Mouse (Mus musculus) monocyte, adult 5-6 weeks (primary cell): ENCODE measurements around the gene Nxpe3. TPM values are rescaled to one million over a fixed set of nuclear protein-coding genes. Genes with fewer than 3 reads are reported as not detected.
A peak's percentile ranks its signal among the peaks of the same experiment; 100 is the strongest.

Experiments
- ATAC-seq: fragments of 153-309, 156-312 bp; replicated peaks from 2 replicates; pipeline ENCODE4 v1.8.0; 2017; ENCODE audit warnings: mild to moderate bottlenecking; ENCODE audit not compliant: low TSS enrichment, insufficient number of reproducible peaks, severe bottlenecking, poor library complexity, low FRiP score
- total RNA-seq: library from RNA; stranded (forward); fragments of 200-1000, 200-491, 200-594 nt; gene quantifications from 3 replicates; pipeline ENCODE4 v1.2.3, GENCODE M21; 2017

The Nxpe3 gene
- 1.8 to 3.4 TPM (median 2.6 TPM) in 3 replicates for total RNA-seq

DNA sequence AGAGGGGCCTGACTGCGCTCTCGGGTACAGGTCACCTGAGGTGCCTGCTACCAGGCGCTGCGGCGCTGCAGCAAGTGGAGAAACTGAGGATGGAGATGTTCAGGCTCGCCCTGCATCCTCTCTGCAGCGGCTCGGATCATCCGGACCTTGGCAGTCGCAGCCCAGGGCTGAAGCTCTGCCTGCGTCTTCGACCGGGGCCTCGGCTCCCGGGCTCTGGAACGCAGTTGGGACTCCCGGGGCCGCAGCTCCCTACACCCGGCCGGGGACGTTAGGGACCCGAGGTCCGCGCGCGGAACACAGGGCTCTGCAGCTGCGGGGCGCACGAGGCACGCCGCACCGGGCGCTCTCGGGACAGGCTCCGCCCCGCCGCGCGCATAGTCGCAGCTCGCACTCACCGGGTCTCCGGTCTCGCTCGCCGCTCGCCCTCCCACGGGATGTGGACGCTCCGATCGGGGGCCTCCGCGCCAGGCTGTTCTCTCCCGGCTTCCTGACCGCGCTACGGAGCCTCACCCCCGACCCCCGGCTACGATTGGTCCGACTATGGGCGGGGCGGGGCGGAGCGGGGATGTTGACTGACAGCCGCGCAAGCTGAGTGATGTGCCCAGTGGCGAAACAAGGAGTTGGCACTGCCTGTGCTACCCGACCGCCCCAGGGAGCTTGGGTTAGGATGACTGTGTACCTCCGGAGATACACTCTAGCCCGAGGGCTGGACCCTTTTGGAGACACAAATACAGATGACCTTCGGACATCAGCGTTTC is at the start of gene Nxpe3:
Gene Nxpe3, minus strand, starts transcription at position 393 of the 758 bp plus-strand sequence.
- peak; percentile 90 for ATAC-seq

DNA sequence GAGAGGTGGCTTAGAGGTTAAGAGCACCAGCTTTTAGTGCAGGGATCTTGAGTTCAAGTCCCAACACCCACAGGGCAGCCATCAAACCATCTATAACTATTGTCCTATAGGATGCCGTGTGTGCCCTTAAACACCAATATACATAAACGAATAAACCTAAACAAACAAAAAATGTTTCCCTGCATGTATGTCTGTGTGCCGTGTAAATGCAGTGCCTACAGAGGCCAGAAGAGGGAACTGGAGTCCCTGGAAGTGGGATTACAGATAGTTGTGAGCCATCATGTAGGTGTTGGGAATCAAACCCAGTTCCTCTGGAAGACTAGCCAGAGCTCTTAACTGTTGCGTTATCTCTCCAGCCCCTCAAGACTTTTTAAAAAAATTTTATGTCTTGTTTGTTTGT is 45.7 kb upstream of the Nxpe3 start:
- ATAC-seq: no peak

DNA sequence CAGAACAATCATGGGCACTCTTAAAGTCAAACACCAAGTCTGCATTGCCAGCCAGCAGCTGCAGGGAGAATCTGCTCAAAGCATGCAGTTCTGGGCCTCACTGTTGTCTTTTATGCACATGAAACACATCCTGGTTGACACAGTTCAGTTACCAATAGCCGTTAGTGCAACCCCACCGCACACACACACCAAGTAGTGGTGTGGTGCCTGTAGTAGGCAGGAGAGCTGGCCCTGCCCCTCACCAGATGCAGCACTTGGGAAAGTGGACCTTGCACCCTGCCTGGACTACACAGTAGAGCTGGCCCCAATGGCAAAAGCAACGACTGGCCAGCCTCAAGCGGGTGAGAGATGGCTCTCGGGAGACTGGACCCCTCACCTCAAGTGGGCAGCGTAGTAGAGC is 44.6 kb upstream of the Nxpe3 start:
- no peak for ATAC-seq

DNA sequence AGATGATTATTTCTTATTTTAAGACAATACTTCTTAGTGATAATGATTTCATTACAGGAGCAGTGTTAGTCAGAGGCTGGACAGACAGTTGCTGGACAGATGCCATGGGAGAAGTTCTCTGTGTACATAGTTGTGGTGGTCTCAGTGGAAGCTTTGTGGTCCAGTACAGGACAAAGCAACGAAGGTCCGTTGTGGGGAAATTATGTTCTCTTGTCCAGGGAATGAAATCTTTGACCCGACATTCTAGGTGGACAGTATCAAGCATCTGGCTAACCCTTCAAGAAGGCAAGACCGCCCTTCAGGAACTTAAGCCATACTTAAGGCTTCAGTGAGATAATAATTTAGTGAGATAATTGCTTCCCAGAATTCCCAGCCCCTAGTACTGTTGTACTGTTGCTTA is 43.7 kb upstream of the Nxpe3 start:
- ATAC-seq: no peak

DNA sequence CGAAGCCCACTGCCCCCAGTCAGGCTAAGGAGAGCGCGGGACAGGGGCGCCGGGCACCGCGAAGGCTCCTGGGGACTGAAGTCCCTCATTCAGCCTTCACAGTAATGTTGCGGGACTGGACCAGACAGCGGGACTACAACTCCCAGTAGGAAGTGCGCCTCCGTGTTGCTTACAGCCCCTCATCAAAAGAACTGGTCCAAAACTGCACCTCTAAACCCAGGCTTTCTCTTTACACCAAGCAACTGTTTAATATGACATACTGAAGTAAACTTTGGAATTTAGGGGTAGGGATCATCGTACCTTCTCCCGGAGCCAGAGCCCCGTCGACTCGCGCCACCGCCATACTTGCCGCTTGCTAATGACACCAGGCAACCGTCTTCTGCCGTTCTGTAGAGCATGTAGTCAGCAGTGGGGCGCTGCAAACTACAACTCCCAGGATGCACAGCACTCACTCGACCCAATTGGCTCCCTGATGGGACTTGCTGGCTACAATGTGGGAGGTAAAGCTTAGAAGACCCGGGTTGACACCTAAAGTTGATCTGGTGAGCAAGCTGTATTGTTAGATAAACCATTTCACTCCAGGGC is 39.5 kb upstream of the Nxpe3 start, which contains the start of gene Cep97:
Gene Cep97, minus strand, starts transcription at position 403 of the 585 bp plus-strand sequence.
- ATAC-seq: peak; percentile 98

DNA sequence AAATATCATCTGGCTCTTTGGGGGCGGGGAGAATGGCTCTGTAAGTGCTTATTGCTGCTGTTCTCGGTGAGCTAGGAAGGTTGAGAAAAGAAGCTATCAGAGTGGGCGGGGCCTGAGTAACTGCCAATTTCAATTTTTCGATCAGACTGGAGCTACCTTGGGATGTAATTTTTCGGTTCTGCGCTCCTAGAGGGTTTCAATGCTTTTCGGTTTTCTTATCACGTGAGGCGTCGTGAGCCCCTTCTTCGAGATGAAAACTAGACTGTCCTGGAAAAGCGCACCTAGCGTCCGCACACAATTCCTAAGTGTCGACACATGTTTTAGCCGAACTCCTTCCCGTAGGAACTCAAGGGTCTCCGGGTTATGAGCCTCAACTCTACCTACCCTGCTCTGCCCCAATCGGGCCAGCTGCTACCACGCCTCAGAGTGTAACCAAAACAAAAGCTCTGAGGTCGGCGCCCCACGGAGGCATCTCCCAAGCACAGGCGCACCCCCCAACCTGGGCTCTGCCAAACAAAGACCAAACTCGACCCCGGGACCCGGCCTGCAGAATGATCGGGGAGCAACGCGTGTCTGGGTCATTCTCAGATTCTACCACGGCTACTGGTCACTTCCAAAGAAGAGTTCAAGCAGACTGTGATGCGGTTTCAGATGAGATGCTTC is 38.7 kb upstream of the Nxpe3 start:
- no peak; the same call in 1 of the 2 replicates for ATAC-seq

DNA sequence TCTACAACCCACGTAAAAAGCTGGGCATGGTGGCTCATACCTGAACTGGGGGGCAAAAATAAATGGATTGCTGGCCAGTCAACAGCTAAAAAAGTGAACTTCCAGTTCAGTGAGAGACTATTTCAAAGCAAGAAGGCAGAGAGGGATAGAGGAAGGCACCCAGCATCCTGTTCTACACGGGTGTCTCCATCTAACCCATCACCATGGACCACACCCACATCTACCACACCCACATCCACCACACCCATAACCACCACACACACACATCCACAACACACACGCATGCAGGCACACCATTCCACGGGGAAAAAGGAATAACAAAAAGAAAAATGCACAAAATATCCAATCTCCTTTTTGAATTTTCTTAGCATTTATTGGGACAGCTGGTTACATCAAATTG is 28.9 kb upstream of the Nxpe3 start:
- no peak for ATAC-seq

DNA sequence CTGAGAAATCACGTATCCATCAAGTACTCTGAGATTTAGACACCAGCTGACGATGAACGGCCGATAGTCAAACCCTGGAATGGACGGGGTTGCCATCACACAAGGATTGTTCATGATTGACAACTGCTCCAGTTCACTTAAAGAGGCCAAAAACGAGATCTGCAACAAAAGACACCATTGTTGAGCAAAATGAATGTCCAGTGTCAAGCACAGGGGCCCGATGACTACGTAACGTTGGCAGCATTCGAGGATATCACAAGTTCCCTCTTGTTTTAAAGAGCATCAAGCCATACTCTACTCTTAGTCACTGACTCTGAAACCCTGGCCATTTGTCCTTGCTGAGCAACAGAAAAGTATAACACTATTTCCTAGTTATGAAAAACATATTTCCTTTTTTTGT is 27.0 kb upstream of the Nxpe3 start:
- no peak for ATAC-seq

DNA sequence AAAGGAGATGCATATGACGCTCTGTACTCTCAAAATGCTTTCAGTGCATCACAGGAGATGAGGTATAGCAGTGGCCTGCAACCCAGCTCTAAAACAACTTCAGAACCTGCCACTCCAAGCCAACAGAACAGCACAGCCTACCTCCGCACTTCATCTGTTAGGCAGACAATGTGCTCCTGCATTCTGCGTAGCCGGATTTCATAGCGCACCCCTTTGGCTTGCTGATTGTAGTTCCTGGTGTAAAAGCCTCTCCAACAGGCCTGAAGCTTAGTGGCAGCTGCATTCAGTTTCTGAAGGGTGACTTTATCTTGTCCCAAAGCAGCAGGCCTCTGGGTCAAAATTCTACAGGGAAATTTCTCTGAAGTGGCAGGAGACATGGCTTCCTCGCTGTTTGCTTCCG is 19.6 kb upstream of the Nxpe3 start:
- no peak for ATAC-seq

DNA sequence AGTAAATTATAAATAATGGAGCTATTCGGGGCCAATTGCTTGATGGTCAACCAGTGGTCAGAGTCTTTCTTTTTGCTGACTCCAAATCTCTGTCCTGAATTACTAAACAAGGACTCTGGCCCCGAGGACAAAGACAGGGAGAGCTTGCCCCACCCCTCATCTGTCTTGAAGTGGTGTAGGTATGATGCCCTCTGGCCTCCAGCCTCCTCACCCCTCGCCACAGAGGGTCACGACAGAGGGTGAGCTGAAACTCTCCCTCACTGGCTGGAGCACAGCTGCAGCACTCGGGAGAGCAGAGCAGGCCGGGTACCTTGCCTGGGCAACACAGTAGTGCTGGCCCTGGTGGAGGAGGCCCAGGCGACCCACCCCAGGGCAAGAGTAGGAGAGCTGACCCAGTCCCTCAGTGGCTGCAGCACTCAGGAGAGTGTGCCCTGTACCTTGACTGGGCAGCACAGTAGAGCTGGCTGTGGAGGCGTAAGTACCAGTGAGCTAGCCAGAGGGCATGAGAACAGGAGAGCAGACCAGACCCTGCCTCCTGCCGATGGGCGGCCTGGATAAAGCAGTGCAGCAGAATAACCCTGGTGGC is 15.2 kb upstream of the Nxpe3 start:
- ATAC-seq: no peak

DNA sequence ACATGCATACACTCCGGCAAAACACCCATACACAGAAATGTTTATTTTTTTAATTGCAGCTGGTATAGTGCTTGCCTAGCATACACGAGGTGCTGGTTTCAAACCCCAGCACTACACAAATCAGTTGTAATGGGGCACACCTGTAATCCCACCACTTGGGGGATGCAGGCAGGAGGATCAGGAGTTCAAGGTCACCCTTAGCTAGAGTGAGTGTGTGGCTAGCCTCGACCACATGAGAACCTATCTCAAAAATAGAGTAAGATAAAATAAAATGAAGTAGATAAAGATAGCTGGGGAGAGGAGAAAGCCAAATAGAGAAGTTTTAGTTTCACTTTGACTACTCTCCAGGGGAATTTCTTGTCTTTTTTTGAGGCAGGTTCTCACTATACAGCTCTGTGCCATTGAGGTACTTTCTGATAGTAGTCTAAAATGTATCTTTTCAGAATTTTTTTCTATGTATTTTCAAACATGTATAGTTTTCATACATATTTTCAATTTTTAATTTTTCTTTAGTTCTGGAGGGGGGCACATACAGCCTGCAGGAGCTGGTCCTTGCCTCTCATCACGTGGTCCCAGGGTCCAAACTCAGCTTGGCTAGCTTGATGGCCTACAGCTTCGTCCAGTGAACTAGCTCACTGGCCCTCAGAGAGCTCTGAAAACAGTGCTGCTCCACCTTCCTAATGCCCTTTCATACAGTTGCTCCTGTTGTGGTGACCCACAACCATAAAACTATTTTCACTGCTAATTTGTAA is 12.0 kb upstream of the Nxpe3 start:
- no peak; the same call in 1 of the 2 replicates for ATAC-seq

DNA sequence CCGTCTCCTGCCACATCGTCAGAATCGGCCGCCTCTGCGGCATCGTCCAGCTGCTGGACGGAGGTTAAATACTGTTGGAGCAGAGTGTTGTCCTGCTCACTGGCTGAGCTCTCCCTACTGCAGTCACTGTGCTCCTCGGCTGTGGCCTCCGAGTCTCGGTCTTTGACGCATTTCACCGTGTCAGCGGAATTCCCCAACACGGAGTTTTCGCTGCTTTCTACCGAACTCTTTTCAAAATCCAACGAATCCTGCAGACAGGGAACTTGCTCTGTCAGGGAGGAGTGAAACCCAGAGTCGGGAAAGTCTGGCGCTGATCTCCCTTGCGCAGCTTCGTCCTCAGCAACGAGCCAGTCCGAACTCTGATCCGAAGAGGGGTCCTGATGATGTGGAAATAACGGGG is 10.3 kb upstream of the Nxpe3 start:
- no peak for ATAC-seq

DNA sequence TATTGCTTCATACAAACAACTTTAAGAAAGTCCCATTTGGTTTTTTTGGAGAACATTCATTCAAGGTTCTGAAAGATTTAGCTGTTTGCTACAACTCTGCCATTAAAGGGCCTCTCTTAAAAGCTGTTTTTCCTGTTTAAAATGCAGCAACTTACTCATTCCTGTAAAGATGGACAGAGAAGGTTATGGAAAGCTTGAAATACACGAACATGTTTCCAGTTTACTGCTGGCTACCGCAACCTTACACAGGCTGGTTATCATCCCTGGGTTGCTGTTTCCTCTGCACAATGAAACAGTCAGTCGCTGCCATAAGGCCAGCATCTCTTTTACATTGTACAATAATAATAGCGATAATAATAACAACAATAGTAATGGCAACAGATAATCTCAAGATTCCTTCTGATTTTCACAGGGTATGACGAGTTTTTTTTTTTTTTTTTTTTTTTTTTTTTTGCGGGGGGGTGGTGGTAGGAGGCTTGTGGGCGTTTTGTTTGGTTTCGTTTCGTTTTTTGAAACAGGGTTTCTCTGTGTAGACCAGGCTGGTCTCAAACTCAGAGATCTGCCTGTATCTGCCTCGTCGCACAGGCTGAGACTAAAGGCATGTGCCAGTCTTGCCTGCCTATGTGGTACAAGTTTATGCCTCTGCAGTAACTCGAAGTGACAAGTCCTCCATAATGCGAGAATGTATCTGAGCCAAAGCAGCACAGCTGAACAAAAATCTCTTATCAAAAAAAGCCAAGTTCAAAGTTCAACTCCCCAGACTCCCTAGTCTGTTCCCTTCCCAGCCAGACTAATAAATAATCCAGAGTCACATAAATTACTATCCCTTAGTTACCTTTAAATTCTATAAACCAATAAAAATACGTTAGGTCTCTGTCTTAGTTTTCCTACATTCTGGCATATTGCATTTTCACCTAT is 7.0 kb upstream of the Nxpe3 start:
- no peak for ATAC-seq

DNA sequence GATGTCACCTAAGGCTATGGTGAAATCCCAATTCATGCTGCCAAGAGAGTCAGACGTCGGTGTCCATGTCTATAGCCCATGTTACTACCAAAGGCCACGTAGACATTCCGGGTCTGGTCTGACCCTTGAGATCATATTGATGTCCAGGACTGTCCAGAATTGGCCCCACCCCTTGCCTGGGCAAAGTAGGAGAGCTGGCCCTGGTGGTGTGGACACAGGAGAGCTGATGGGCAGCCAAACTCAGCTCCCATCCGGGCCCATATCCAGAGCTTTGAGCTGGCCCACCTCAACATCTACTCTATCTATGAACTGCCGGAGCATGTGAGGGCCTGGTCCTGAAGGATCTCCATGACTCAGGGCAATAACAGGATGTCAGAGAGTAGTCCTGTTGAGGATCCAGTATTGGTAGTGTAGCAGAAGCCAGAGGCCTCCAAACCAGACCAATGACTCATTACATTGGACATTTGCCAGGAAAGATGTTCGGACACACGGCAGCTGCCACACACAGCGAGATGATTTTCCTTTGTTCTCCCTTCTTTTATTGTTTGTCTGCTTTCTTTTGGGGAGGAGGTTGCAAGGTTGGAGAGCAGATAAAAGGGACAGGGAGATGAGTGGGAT is 3.4 kb upstream of the Nxpe3 start:
- ATAC-seq: no peak

DNA sequence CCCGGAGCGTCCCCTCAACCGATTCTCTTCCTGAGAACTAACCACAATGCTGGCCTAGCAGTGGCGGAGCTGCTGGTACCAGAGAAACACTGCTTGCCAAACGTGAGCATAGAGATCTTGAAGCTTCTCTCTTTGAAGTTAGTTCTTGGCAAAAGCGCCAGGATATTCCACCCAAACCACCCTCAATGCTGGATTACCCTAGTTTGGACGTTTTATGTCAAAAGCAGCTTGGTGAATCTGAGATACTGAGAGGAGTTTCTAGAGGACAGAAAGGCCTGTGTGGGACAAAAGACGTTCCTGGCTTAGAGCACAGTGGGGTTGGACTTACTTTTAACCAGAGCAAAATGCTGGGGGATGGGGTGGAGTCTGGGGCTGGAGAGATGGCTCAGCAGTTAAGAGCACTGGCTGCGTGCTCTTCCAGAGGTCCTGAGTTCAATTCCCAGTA is 588 bp upstream of the Nxpe3 start:
- ATAC-seq: no peak

DNA sequence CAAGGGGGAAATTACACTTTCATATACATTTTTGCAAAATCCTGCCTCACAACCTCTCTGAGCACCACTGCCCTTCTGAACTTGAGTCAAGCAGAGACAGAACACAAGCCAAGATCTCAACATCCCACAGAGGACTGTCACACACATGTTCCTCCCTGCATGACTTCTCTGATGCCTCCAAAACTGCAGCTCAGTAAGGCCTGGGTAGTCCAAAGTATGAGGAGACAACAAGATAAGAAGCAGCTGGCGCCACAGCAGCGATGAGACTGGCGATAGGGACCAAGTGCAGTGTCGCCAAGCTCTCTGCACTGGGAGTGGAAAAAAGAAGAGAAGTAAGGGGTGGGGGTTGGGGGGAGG is 571 bp downstream of the Nxpe3 start:
- 0 out of 2 replicates have a peak, but pooled peaks have one; percentile 0 for ATAC-seq

DNA sequence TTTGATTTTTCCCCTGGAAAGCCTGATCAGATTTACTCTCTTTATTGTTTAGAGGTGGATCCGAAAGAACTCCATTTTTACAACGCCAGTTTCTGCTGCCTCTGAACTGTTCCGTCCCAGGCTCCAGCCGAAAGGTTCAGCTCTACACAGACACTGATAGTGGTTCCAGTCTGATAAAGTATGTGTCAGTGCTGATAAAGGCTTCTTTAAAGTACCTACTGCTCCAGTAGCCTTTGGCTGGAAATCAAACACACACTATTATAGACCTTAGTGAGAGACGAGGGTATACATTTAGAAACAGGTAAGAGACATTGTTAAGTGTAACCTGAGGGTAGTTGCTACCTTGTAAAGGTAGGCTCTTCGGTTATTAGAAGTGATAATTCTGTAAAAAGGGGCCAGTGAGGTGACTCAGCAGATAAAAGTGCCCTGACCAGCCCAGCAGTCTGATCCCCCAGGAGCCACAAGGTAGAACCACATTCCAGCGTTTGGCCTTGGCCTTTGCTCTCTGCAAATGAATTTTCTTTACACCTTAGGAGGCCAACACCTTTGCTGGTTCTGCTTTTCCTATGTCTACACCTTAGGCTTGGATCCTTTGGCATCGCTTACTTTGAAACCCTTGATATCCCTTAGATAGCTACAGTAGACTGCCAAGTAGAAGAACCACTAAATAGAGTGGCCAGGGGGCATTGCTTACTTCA is 1.5 kb downstream of the Nxpe3 start:
- ATAC-seq: no peak
